Mouse (Mus musculus) forebrain, embryonic 10.5 days (tissue): ENCODE results near the gene Gm6614. TPM values are rescaled to one million over a fixed set of nuclear protein-coding genes. Genes with fewer than 3 reads are reported as not detected.

Experiments used
- DNase-seq: peaks from one replicate; pipeline ENCODE4 v3.0.0-alpha.2; 2017; ENCODE audit warnings: low spot score; ENCODE audit errors: extremely low spot score
- H3K27ac ChIP-seq: fragments of 300-500 bp; sonication (generic); 2 replicates; pipeline ENCODE4 v1.5.1; 2016; ENCODE audit warnings: mild to moderate bottlenecking
- H3K27me3 ChIP-seq: fragments of 300-500 bp; sonication (generic); 2 replicates; pipeline ENCODE4 v1.6.1; 2016; ENCODE audit warnings: mild to moderate bottlenecking; ENCODE audit not compliant: poor library complexity, severe bottlenecking
- H3K36me3 ChIP-seq: fragments of 300-500 bp; sonication (generic); replicated peaks from 2 replicates; pipeline ENCODE4 v1.6.1; 2016; ENCODE audit warnings: mild to moderate bottlenecking, moderate library complexity
- H3K4me1 ChIP-seq: fragments of 300-500 bp; sonication (generic); 2 replicates; pipeline ENCODE4 v1.6.1; 2016
- H3K4me3 ChIP-seq: fragments of 300-500 bp; sonication (generic); 2 replicates; pipeline ENCODE4 v1.5.1; 2016; ENCODE audit warnings: mild to moderate bottlenecking, moderate library complexity
- H3K9me3 ChIP-seq: fragments of 300-500 bp; sonication (generic); 2 replicates; pipeline ENCODE4 v1.6.1; 2016; ENCODE audit warnings: mild to moderate bottlenecking, moderate library complexity
- WGBS: fragments of 180-500 bp; shearing (Covaris S2); methylation state at CpG from one replicate; pipeline ENCODE4 v1.1.7; 2016; 5-methylcytosine and 5-hydroxymethylcytosine counted together
- polyA plus RNA-seq: library from polyadenylated mRNA; unstranded; fragments of >200 nt; fragmentation: Nextera tagmentation; extraction: Ambion mirVana; gene quantifications from 2 replicates; pipeline ENCODE4 v1.2.1, GENCODE M21; 2016

Gene Gm6614
- polyA plus RNA-seq, 1 experiment from 2014 or later, result not detected

- H3K9me3 ChIP-seq, result no peaks in the 10 kb centered on the region
- no peak for DNase-seq
- no peak within 1 kb of the TSS for H3K4me3 ChIP-seq
- H3K36me3 ChIP-seq, result no peaks in the 10 kb centered on the region
- no peaks in the 10 kb centered on the region for H3K4me1 ChIP-seq
- H3K27ac ChIP-seq, result no peak within 1 kb of the TSS
- no peaks in the 10 kb centered on the region for H3K27me3 ChIP-seq
Observed at GRCm38 (mm10) chr6:141946862-141947261, 64.4 kb downstream of the Gm6614 start, which contains the start of gene Slco1a1. Gene Slco1a1, minus strand, starts transcription at chr6:141946962.

DNA sequence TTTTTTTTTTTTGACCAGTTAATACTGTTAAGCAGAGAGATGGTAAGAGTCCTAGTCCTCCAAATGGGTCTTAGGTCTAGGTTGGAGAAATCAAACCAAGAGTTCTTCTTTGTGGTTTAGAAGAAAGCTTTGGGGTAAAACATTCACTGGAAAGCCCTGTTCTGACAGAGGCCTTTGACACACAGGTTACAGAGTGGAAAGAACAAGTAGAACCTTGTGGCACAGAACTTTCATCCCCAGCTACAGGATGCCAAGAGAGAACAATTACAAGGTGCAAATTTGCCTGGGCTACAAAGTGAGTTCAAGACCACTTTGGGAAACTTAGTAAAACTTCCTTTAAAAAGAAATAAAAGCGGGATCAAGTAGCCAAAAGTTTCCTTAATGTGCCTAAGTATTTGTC is 70.8 kb downstream of the Gm6614 start:
- H3K4me3 ChIP-seq, result no peak overlapping the region
- no peak overlapping the region for H3K27ac ChIP-seq
- WGBS, result 88% methylated on average over 1 of the region's 1 CpGs
- H3K27me3 ChIP-seq, result no peaks in the 10 kb centered on the region
- DNase-seq, result no peak
- no peaks in the 10 kb centered on the region for H3K4me1 ChIP-seq
- no peaks in the 10 kb centered on the region for H3K9me3 ChIP-seq
- no peaks in the 10 kb centered on the region for H3K36me3 ChIP-seq

Other genes starting within 250 kb of the Gm6614 start
- not detected in 2 replicates for gene Gm5724, start 237.6 kb downstream of the Gm6614 start, polyA plus RNA-seq
- gene Slco1a4, start 155.2 kb downstream of the Gm6614 start, polyA plus RNA-seq, result not detected in 2 replicates
- not detected in 2 replicates for gene Slco1a1, start 64.5 kb downstream of the Gm6614 start, polyA plus RNA-seq
- not detected in 2 replicates for gene Slco1a6, start 197.1 kb upstream of the Gm6614 start, polyA plus RNA-seq